Mouse (Mus musculus): ENCODE data around the gene Gm4201.
"Not testable (repeated sequence)": the region's sequence is repeated elsewhere in the genome, so short reads cannot be mapped to it uniquely, and the experiment has no call there.

GRCm38 (mm10) chr7:22522667-22523066 is 42.5 kb downstream of the Gm4201 start, which contains the start of gene Vmn1r152:
- TF ChIP-seq CTCF (IDR thresholded peaks at IDR 0.05; ENCODE audit: low read depth); EP300 (optimal IDR thresholded peaks at IDR 0.05): not testable (repeated sequence)
